Mouse (Mus musculus): Measurements from ENCODE around the gene 2410002F23Rik.
"Not testable (repeated sequence)": the region's sequence is repeated elsewhere in the genome, so short reads cannot be mapped to it uniquely, and the experiment has no call there.

2410002F23Rik gene

GRCm38 (mm10) chr7:44246055-44246983 is at the start of gene 2410002F23Rik, which contains the start of gene 1700028J19Rik:
TSS of gene 2410002F23Rik (plus strand) at chr7:44246722.
TSS of gene 1700028J19Rik (minus strand) at chr7:44246695.
- peak; percentile 93 to 95 for DNase-seq

- DNase-seq = no peak
Observed at GRCm38 (mm10) chr7:44197891-44198290, 48.6 kb upstream of the 2410002F23Rik start, which contains the start of gene Klk1b3. TSS of gene Klk1b3 (plus strand) at chr7:44198191.

- DNase-seq = not testable (repeated sequence)
Observed at GRCm38 (mm10) chr7:44207135-44207534, 39.4 kb upstream of the 2410002F23Rik start, which contains the start of gene Klk1b4. TSS of gene Klk1b4 (plus strand) at chr7:44207435.

GRCm38 (mm10) chr7:44208307-44208706 is 38.2 kb upstream of the 2410002F23Rik start:
- DNase-seq = no peak

- no peak for DNase-seq
Observed at GRCm38 (mm10) chr7:44215645-44216044, 30.9 kb upstream of the 2410002F23Rik start, which contains the start of gene Klk1b5. TSS of gene Klk1b5 (plus strand) at chr7:44215945.

- not testable (repeated sequence) for DNase-seq
Observed at GRCm38 (mm10) chr7:44221601-44222000, 24.9 kb upstream of the 2410002F23Rik start.

- not testable (repeated sequence) for DNase-seq
Observed at GRCm38 (mm10) chr7:44222335-44222734, 24.2 kb upstream of the 2410002F23Rik start.

- DNase-seq = no peak
Observed at GRCm38 (mm10) chr7:44225076-44225475, 21.4 kb upstream of the 2410002F23Rik start, which contains the start of gene Klk1. TSS of gene Klk1 (plus strand) at chr7:44225360.

- no peak for DNase-seq
Observed at GRCm38 (mm10) chr7:44235909-44236308, 10.6 kb upstream of the 2410002F23Rik start, which contains the start of gene Gm36864. TSS of gene Gm36864 (plus strand) at chr7:44236177.

- DNase-seq = no peak
Observed at GRCm38 (mm10) chr7:44239913-44240312, 6.6 kb upstream of the 2410002F23Rik start.

GRCm38 (mm10) chr7:44240712-44241111 is 5.8 kb upstream of the 2410002F23Rik start:
- no peak for DNase-seq

- no peak for DNase-seq
Observed at GRCm38 (mm10) chr7:44241163-44241562, 5.4 kb upstream of the 2410002F23Rik start.

- no peak for DNase-seq
Observed at GRCm38 (mm10) chr7:44244080-44244479, 2.4 kb upstream of the 2410002F23Rik start.

- DNase-seq = peak; percentile 65 to 81
Observed at GRCm38 (mm10) chr7:44246984-44247470, 505 bp downstream of the 2410002F23Rik start.

- DNase-seq = no peak
Observed at GRCm38 (mm10) chr7:44247971-44248370, 1.4 kb downstream of the 2410002F23Rik start.

GRCm38 (mm10) chr7:44249248-44249647 is 2.7 kb downstream of the 2410002F23Rik start:
- no peak for DNase-seq

- not testable (repeated sequence) for DNase-seq
Observed at GRCm38 (mm10) chr7:44250732-44251275, 4.3 kb downstream of the 2410002F23Rik start.

- DNase-seq = peak; percentile 19 to 26
Observed at GRCm38 (mm10) chr7:44253023-44253616, 6.6 kb downstream of the 2410002F23Rik start.

GRCm38 (mm10) chr7:44254930-44255329 is 8.4 kb downstream of the 2410002F23Rik start:
- DNase-seq = peak; percentile 18 to 20

GRCm38 (mm10) chr7:44257278-44257677 is 10.8 kb downstream of the 2410002F23Rik start, which contains the start of gene Acp4:
TSS of gene Acp4 (minus strand) at chr7:44257378.
- no peak for DNase-seq

GRCm38 (mm10) chr7:44260410-44260809 is 13.9 kb downstream of the 2410002F23Rik start:
- DNase-seq = no peak

- DNase-seq = no peak
Observed at GRCm38 (mm10) chr7:44261147-44261546, 14.6 kb downstream of the 2410002F23Rik start, which contains the start of gene Gm15517. TSS of gene Gm15517 (plus strand) at chr7:44261447.

Measured in kidney, postnatal 4 days (tissue).